Mouse (Mus musculus) adrenal gland, adult (tissue): ENCODE results near the gene Nell2.
"Not testable (repeated sequence)": the region's sequence is repeated elsewhere in the genome, so short reads cannot be mapped to it uniquely, and the experiment has no call there.

Experiments used
- DNase-seq, 2 experiments: peaks; one replicate each; pipeline ENCODE4 v3.0.0; 2022 to 2023; ENCODE audit warnings: low spot score in 1 of 2; ENCODE audit not compliant: inconsistent age in 2 of 2

The Nell2 gene

GRCm38 (mm10) chr15:95527948-95528861 lies at the start of gene Nell2:
TSS of gene Nell2 (minus strand) at chr15:95528559.
- DNase-seq, result peak; percentile 49 to 73

DNA sequence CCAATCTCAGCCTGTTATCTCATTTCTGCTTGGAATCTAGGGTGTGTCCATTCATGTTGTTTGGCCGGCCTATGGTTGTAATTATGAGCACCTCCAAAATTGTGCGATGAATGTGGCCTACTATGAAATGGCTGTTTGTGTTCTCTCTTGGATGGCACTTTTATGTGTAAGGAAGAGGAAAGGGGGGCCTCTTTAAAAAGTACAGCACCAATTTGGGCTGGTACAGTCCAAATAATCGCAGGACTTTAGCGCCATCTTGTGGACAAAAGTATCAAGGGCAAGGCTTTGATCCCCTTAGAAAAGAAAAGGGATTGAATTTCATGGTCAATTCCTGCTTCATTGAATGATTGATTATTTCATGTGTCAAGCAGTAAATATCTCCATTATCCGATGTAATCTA lies 46.3 kb upstream of the Nell2 start:
- DNase-seq, result peak; percentile 8 to 82

DNA sequence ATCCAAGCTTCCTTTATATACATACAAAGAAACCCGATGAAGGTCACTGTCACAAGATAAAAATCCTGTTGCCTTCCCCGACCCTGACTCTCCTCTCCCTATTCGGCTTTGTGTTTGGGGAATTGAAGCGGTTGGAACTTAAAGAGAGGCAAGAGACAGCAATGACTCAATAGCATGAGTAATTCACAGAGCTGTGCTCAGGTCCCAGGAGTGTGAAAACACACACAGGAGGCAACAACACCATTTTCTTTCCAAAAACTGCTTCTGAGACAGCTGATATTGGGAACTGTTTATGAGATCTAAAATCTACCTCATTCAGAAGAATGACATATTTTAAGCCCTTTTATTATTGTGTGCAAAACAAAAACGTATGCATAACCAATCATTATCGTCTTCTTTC lies 41.2 kb upstream of the Nell2 start:
- no peak for DNase-seq

- DNase-seq, result no peak
These were observed 36.8 kb upstream of the Nell2 start for GRCm38 (mm10) chr15:95565160-95565559.

- no peak for DNase-seq
These were observed 32.9 kb upstream of the Nell2 start for GRCm38 (mm10) chr15:95561303-95561702.

GRCm38 (mm10) chr15:95550011-95550410 lies 21.7 kb upstream of the Nell2 start:
- DNase-seq, result no peak

DNA sequence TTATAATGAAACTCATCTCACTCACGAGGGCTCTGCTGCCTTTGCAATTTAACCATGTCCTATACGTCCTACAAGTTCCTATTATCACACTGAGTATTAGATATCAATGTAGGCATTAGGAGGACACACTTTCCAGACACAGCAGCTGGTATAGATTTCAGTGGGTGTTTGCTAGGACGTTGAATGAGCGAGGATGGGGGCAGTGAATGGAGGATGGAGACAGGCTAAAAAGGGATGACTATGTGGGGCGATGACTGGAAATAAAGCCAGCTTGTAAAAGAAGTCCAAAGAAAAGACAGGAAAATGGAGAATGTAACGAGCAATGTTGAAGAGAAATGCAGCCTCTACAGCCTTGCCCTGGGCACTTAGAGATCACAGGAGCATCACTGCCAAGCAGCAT lies 14.3 kb upstream of the Nell2 start:
- no peak for DNase-seq

DNA sequence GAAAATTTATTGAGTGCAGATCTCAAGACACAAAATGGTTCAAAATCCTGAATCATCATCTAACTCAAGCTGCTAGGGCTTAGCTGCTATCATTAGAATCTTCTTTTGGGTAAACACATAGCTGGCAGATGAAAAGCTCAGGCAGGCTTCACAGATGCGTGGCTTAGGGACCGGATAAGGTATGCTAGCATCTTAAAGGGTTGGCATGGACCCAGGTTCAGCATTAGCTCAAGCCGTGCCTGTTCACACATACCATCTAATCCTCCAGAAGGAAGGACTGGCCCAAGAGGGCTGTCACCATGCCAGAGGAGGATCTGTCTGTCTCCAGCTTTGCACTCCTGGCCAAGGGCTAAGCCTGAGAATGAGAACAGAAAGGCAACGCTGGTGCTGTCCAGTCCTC lies 8.4 kb upstream of the Nell2 start:
- DNase-seq, result no peak

- DNase-seq, result no peak
These were observed 7.9 kb upstream of the Nell2 start for GRCm38 (mm10) chr15:95536230-95536629.

DNA sequence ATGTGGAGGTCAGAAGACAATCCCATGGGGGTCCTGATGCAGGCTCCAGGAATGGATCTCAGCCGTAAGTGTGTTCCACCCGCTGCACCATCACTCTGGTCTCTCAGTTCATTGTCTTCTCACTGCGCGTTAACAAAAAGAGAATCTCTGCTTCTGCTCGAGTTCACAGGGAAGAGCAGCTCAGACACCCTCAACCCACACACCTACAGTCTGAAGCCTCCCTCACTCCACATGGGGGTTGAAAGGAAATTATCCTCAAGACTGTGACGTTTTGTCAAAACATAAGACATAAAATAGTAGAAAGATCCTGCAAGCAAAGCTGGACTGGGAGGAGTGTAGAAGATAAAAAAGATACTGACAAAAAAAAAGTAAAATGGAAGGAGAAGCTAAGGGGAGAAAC lies 6.3 kb upstream of the Nell2 start:
- DNase-seq, result no peak

DNA sequence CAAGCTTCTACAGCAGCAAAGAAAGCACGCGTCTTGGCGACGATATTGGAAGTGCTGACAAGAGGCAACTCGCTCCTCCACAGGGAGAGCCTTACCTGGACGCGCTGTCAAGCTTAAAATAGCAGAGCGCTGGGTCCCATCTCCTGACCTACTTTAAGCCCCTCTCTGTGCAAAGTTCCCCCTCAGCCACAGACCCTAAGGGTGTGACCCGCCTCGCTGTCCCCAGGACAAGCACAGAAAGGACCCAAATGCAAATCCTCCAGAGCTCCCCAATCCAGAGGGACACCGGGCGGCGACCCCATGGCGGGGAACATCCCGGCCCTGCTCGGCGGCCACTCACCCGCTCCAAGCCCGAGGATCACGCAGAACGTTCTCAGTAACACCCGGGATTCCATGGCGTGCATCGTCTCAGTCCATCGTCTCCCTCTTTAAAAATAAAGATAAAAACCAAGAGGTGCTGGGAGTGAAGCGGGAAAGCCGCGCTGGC lies 855 bp downstream of the Nell2 start:
- peak in 1 of 2 experiments; percentile 18 for DNase-seq

DNA sequence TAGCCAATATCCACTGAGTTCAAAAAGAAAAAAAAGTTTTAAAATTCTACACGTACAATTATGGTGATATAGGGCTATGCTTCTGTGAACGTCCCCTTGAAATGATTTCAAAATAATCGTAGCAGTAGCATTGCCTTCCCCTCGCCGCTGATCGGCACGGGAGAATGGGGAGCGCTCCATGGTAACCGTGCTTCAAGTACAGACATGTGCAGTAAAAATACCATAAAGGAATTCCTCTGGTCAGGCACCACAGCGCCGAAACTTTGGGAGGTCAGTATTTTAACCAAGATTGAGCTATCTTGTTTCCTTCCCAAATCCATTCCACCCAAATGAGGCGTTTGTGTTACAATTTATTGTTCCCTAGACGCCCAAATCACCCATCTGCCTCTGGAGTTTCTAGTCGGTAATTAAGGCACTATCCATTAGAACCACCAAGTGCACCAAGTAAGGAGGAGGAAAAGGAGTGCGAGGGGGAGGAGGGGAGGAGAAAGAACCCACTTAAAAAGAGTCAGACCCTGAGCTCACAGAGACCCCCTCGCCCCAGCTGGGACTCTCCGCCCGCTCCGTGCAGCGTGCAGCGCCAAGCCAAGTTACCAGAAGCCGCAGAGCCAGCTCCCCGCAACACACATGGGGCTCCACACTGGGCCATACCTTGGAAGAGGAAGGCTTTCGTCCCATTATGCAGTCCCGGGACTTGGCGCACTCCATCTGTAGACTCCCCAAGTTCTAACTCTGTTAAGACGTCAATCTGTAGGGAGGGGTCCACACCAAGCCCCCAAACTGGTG lies 1.5 kb downstream of the Nell2 start:
- no peak for DNase-seq

- peak; percentile 19 to 61 for DNase-seq
These were observed 2.4 kb downstream of the Nell2 start for GRCm38 (mm10) chr15:95525997-95526396.

GRCm38 (mm10) chr15:95518204-95518603 lies 10.2 kb downstream of the Nell2 start:
- no peak for DNase-seq

- not testable (repeated sequence) for DNase-seq
These were observed 15.1 kb downstream of the Nell2 start for GRCm38 (mm10) chr15:95513306-95513705.

GRCm38 (mm10) chr15:95495666-95496065 lies 32.7 kb downstream of the Nell2 start:
- no peak for DNase-seq

- no peak for DNase-seq
These were observed 33.2 kb downstream of the Nell2 start for GRCm38 (mm10) chr15:95495193-95495592.

DNA sequence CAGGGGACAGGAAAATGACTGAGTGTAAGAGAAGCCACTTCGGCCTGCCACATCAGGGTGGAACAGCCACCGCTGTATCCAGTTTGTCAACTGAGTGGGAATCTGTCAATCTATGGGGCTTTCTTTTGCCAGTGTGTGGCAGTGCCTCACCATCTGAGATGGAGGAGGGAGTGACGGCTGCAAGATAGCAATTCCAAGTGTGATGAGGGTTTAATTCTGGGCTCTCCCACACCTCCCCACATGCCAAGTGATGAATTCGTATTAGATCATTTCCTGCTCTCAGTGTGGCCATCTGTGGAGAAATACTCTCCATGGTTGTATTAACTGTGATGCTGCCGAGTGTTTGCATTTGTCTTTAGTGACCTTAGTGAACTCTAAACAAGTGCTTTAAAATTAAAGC lies 36.2 kb downstream of the Nell2 start:
- DNase-seq, result no peak

DNA sequence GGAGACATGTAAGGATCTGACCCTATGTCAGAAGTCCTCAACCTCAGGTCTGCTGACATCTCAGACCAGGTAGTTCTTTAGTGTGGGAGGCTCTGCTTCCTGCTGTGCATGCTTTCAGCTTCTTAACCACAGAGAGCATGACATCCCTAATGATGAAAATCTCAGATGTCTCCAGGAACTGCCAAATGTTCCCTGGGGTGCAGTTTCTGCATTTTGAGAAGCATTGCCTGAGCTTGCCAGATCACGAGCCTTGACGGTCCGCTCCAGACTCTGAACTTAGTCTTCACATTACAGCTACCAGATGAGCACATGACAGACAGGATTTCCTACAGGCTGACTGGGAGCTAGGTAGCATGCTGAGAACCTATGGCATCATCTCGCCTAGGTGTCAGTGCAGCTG lies 39.2 kb downstream of the Nell2 start:
- DNase-seq, result no peak

DNA sequence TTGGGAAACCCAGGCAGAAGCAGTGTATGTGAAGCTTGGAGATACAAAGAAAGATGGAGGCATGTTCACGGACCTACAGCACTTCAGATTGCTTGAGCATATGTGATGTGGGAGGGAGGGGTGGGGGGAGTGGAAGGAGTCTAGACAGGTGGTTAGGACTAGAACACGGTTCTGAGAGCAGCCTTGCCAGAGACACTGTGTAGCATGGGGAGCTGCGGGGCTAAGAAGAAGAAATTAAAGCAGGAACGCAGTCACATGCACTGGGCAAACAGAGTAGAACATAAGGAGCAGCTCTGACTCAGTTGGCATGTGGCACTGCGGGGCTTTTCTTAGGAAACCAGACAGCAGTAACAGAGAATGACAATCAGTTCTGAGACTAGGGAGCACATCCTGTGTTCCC lies 40.4 kb downstream of the Nell2 start:
- DNase-seq, result no peak

DNA sequence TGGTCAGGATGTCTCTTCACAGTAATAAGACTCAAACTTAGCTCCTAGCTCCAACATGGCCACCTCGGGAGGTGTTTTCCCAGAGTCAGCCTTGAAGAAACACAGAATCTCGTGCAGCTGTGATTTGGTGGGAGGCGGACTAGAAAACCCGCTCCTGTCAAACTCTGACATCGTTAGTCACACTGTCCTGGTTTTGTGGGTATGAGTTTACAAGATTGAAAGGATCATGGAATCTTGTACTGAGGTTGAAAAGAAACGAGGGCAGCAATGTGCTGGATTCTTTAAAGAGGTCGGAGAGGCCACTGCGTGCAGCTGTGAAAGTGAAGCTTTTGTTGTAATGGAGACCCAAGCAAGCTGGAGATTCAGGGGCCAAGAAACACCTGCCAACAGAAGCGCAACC lies 46.4 kb downstream of the Nell2 start:
- no peak for DNase-seq

- DNase-seq, result no peak
These were observed 46.8 kb downstream of the Nell2 start for GRCm38 (mm10) chr15:95481585-95481984.
